In genomic region chr7:81523663-81524017, GRCm38 (mm10) we compare ENCODE assay signal across 8 mouse cellular contexts. TPM values are rescaled to one million over a fixed set of nuclear protein-coding genes. Genes with fewer than 3 reads are reported as not detected.
DNase-seq lines count a peak whose midpoint lies in the region; ATAC-seq and TF ChIP-seq lines count a peak whose summit lies in the region.

No protein-coding gene starts in this region.

- peak overlapping the region; percentile 90 for H3K4me3 ChIP-seq in cerebellum, adult 2 months (replicated peaks; ENCODE audit: insufficient read depth, low read depth, low read length)
- peak overlapping the region; percentile 83 for H3K4me3 ChIP-seq in spleen, adult 2 months (ENCODE audit: extremely low read depth, insufficient read depth, insufficient read length)
- H3K4me3 ChIP-seq in limb, embryonic 13.5 days = peak overlapping the region; percentile 70
- H3K4me3 ChIP-seq in stomach, embryonic 15.5 days (replicated peaks) = peak overlapping the region; percentile 68

- no peak for DNase-seq in cerebellum, adult 2 months
- no peak for DNase-seq in cerebellum, adult 8-10 months
- no peak for DNase-seq in spleen, adult 2 months (ENCODE audit: low read depth in 1 of 2, low spot score in 2 of 2)
- no peak for DNase-seq in spleen, postnatal 10 days (ENCODE audit: low spot score in 2 of 2)
- DNase-seq in left cerebral cortex, adult 11 months (ENCODE audit: low spot score) = no peak
- no peak for DNase-seq in cerebellum, postnatal 36 days

- TF ChIP-seq POLR2A in cerebellum, adult 2 months (IDR thresholded peaks at IDR 0.05; ENCODE audit: borderline replicate concordance, insufficient read depth, low read length) = no peak
- no peak for TF ChIP-seq POLR2A in spleen, adult 2 months (IDR thresholded peaks at IDR 0.05; ENCODE audit: low read depth, low read length)

- no peak overlapping the region for H3K27ac ChIP-seq in cerebellum, adult 2 months (ENCODE audit: insufficient read depth, low read length)
- peak overlapping the region; percentile 87 for H3K27ac ChIP-seq in spleen, adult 2 months (ENCODE audit: insufficient read depth, low read length)
- peak overlapping the region; percentile 95 for H3K27ac ChIP-seq in limb, embryonic 13.5 days
- H3K27ac ChIP-seq in stomach, embryonic 15.5 days = peak overlapping the region; percentile 97

- no peaks in the 10 kb centered on the region for H3K27me3 ChIP-seq in cerebellum, adult 2 months (ENCODE audit: control insufficient read depth, insufficient read depth, low read length)
- H3K27me3 ChIP-seq in spleen, adult 2 months (ENCODE audit: control insufficient read depth, insufficient read depth, low read length) = no peaks in the 10 kb centered on the region
- no peaks in the 10 kb centered on the region for H3K27me3 ChIP-seq in limb, embryonic 13.5 days
- H3K27me3 ChIP-seq in stomach, embryonic 15.5 days (replicated peaks) = no peaks in the 10 kb centered on the region

- peaks cover 3% of the 10 kb centered on the region; the same call in 1 of the 2 replicates for H3K36me3 ChIP-seq in spleen, adult 2 months (ENCODE audit: control insufficient read depth, insufficient read depth, low read length)
- H3K36me3 ChIP-seq in limb, embryonic 13.5 days = peaks cover 34% of the 10 kb centered on the region
- H3K36me3 ChIP-seq in stomach, embryonic 15.5 days = peaks cover 11% of the 10 kb centered on the region; the same call in 1 of the 2 replicates

- ATAC-seq in limb, embryonic 13.5 days (ENCODE audit: low FRiP score, low read depth) = peak; percentile 9; the same call in 1 of the 2 replicates
- ATAC-seq in stomach, embryonic 15.5 days (ENCODE audit: insufficient read depth, low FRiP score, low read depth) = no peak

- H3K9ac ChIP-seq in limb, embryonic 13.5 days = peak overlapping the region; percentile 81
- H3K9ac ChIP-seq in stomach, embryonic 15.5 days = peak overlapping the region; percentile 42; the same call in 1 of the 2 replicates

- peaks cover 3% of the 10 kb centered on the region; the same call in 1 of the 2 replicates for H3K4me1 ChIP-seq in cerebellum, adult 2 months (ENCODE audit: control insufficient read depth, insufficient read depth, low read length)
- H3K4me1 ChIP-seq in spleen, adult 2 months (ENCODE audit: control insufficient read depth, insufficient read depth, insufficient read length) = peaks cover 9% of the 10 kb centered on the region; the same call in 1 of the 2 replicates
- peaks cover 15% of the 10 kb centered on the region for H3K4me1 ChIP-seq in limb, embryonic 13.5 days
- H3K4me1 ChIP-seq in stomach, embryonic 15.5 days = peaks cover 8% of the 10 kb centered on the region; the same call in 1 of the 2 replicates

- 4% methylated on average over 13 of the region's 13 CpGs for WGBS in cerebellum, adult 2 months
- 5% methylated on average over 13 of the region's 13 CpGs for WGBS in spleen, adult 2 months
- WGBS in limb, embryonic 13.5 days = 11% methylated on average over 13 of the region's 13 CpGs
- 5% methylated on average over 13 of the region's 13 CpGs for WGBS in stomach, embryonic 15.5 days

- H3K9me3 ChIP-seq in limb, embryonic 13.5 days = no peaks in the 10 kb centered on the region
- H3K9me3 ChIP-seq in stomach, embryonic 15.5 days = no peaks in the 10 kb centered on the region

- peak overlapping the region; percentile 85 for H3K4me2 ChIP-seq in limb, embryonic 13.5 days (replicated peaks)
- H3K4me2 ChIP-seq in stomach, embryonic 15.5 days = peak overlapping the region; percentile 74

- no peak for TF ChIP-seq CTCF in cerebellum, adult 2 months (IDR thresholded peaks at IDR 0.05; ENCODE audit: borderline replicate concordance, insufficient read depth, low read depth, low read length)
- no peak for TF ChIP-seq CTCF in spleen, adult 2 months (IDR thresholded peaks at IDR 0.05; ENCODE audit: extremely low read depth, insufficient read depth, insufficient read length, insufficient replicate concordance)

RNA-seq across cellular contexts. Expression of gene BC048679, which starts 25.6 kb away (rescaled TPM):
- polyA plus RNA-seq in cerebellum, adult 2 months (2012; rRNA removed) = not detected in 2 replicates
- polyA plus RNA-seq in spleen, adult 2 months (2012; rRNA removed) = not detected in 2 replicates
- not detected in 2 replicates for polyA plus RNA-seq in limb, embryonic 13.5 days (2015; fragmentation: Nextera tagmentation; extraction: Ambion mirVana)
- not detected in 2 replicates for polyA plus RNA-seq in stomach, embryonic 15.5 days (2015; fragmentation: Nextera tagmentation; extraction: Ambion mirVana)

RNA-seq across cellular contexts. Expression of gene Ap3b2, which starts 29.9 kb away (rescaled TPM):
- 139 and 141 TPM in 2 replicates for polyA plus RNA-seq in cerebellum, adult 2 months (2012; rRNA removed)
- polyA plus RNA-seq in spleen, adult 2 months (2012; rRNA removed) = not detected in 2 replicates
- polyA plus RNA-seq in limb, embryonic 13.5 days (2015; fragmentation: Nextera tagmentation; extraction: Ambion mirVana) = 0.11 and 0.52 TPM in 2 replicates
- polyA plus RNA-seq in stomach, embryonic 15.5 days (2015; fragmentation: Nextera tagmentation; extraction: Ambion mirVana) = 4.6 and 6.2 TPM in 2 replicates

RNA-seq across cellular contexts. Expression of gene Fsd2, which starts 43.1 kb away (rescaled TPM):
- 0.16 and 0.26 TPM in 2 replicates for polyA plus RNA-seq in cerebellum, adult 2 months (2012; rRNA removed)
- polyA plus RNA-seq in spleen, adult 2 months (2012; rRNA removed) = 0.62 and 0.72 TPM in 2 replicates
- polyA plus RNA-seq in limb, embryonic 13.5 days (2015; fragmentation: Nextera tagmentation; extraction: Ambion mirVana) = 0.33 and 0.51 TPM in 2 replicates
- polyA plus RNA-seq in stomach, embryonic 15.5 days (2015; fragmentation: Nextera tagmentation; extraction: Ambion mirVana) = 0.12 and 0.14 TPM in 2 replicates

RNA-seq across cellular contexts. Expression of gene Whamm, which starts 47.4 kb away (rescaled TPM):
- polyA plus RNA-seq in cerebellum, adult 2 months (2012; rRNA removed) = 28.6 and 29.4 TPM in 2 replicates
- 21.4 and 34.6 TPM in 2 replicates for polyA plus RNA-seq in spleen, adult 2 months (2012; rRNA removed)
- 4.0 and 4.1 TPM in 2 replicates for polyA plus RNA-seq in limb, embryonic 13.5 days (2015; fragmentation: Nextera tagmentation; extraction: Ambion mirVana)
- 5.4 and 7.0 TPM in 2 replicates for polyA plus RNA-seq in stomach, embryonic 15.5 days (2015; fragmentation: Nextera tagmentation; extraction: Ambion mirVana)

Comparison
In these comparisons a context has a peak if more than half of its experiments do, and no peak if none do; other contexts are left out.
1. RNA of gene Ap3b2, which starts 29.9 kb away (polyA plus RNA-seq): 139 to 141 TPM in cerebellum, adult 2 months; 4.6 to 6.2 TPM in stomach, embryonic 15.5 days, 0.11 to 0.52 TPM in limb, embryonic 13.5 days and not detected in spleen, adult 2 months; every median in the first group is over 10 times any median in the second.
2. Peak in every context shown above with its lines, with median percentiles within 50 percentile points of each other: H3K4me3 ChIP-seq.